Comparison of ENCODE assay signal across 26 mouse cellular contexts in genomic region chr4:86426549-86426948, GRCm38 (mm10).
DNase-seq lines count a peak whose midpoint lies in the region; ATAC-seq lines count a peak whose summit lies in the region.
"Had no signal": no experiment of that assay in that cellular context is flagged by ENCODE, and none has a peak within 500 bp of the region (broad histone marks: within the 10 kb centered on the region; RNA-seq: fewer than 3 reads in every experiment).

No protein-coding gene starts in this region.

- no peaks in the 10 kb centered on the region for H3K9me3 ChIP-seq in heart, embryonic 12.5 days (replicated peaks)
- H3K9me3 ChIP-seq in liver, embryonic 11.5 days (ENCODE audit: control insufficient read depth, low read length): no peaks in the 10 kb centered on the region
- no peaks in the 10 kb centered on the region for H3K9me3 ChIP-seq in hindbrain, embryonic 15.5 days
- H3K9me3 ChIP-seq: embryonic facial prominence, embryonic 13.5 days; forebrain, embryonic 12.5 days; heart, embryonic 13.5 days; liver, embryonic 12.5 days; neural tube, embryonic 15.5 days; stomach, embryonic 15.5 days had no signal

- H3K27ac ChIP-seq in heart, embryonic 12.5 days (ENCODE audit: poor library complexity, severe bottlenecking): no peak overlapping the region
- H3K27ac ChIP-seq in liver, embryonic 11.5 days (ENCODE audit: low read depth, low read length): no peak overlapping the region
- H3K27ac ChIP-seq in hindbrain, embryonic 15.5 days (replicated peaks): no peak overlapping the region
- H3K27ac ChIP-seq: embryonic facial prominence, embryonic 13.5 days; forebrain, embryonic 12.5 days; liver, embryonic 12.5 days; neural tube, embryonic 15.5 days; stomach, embryonic 15.5 days had no signal

- no peaks in the 10 kb centered on the region for H3K27me3 ChIP-seq in heart, embryonic 12.5 days (replicated peaks)
- H3K27me3 ChIP-seq in liver, embryonic 11.5 days (replicated peaks; ENCODE audit: control insufficient read depth, insufficient read depth, low read length): no peaks in the 10 kb centered on the region
- no peaks in the 10 kb centered on the region for H3K27me3 ChIP-seq in hindbrain, embryonic 15.5 days
- H3K27me3 ChIP-seq: embryonic facial prominence, embryonic 13.5 days; forebrain, embryonic 12.5 days; heart, embryonic 13.5 days; liver, embryonic 12.5 days; neural tube, embryonic 15.5 days; stomach, embryonic 15.5 days had no signal

- H3K4me1 ChIP-seq in heart, embryonic 12.5 days (replicated peaks): peaks cover 11% of the 10 kb centered on the region
- no peaks in the 10 kb centered on the region for H3K4me1 ChIP-seq in liver, embryonic 11.5 days (replicated peaks; ENCODE audit: control insufficient read depth, insufficient read depth, low read length)
- H3K4me1 ChIP-seq in hindbrain, embryonic 15.5 days (replicated peaks): no peaks in the 10 kb centered on the region; the same call in 1 of the 2 replicates
- H3K4me1 ChIP-seq: forebrain, embryonic 12.5 days had no signal

- 0 out of 2 replicates have a peak, but pooled peaks cover 2% of the 10 kb centered on the region for H3K36me3 ChIP-seq in heart, embryonic 12.5 days
- H3K36me3 ChIP-seq in liver, embryonic 11.5 days (ENCODE audit: control insufficient read depth, insufficient read depth, low read length): no peaks in the 10 kb centered on the region
- no peaks in the 10 kb centered on the region for H3K36me3 ChIP-seq in hindbrain, embryonic 15.5 days
- H3K36me3 ChIP-seq: forebrain, embryonic 12.5 days; heart, embryonic 13.5 days; liver, embryonic 12.5 days; neural tube, embryonic 15.5 days; stomach, embryonic 15.5 days had no signal

- no peak overlapping the region for H3K4me3 ChIP-seq in heart, embryonic 12.5 days
- H3K4me3 ChIP-seq in liver, embryonic 11.5 days (ENCODE audit: low read depth, low read length): no peak overlapping the region
- no peak overlapping the region for H3K4me3 ChIP-seq in hindbrain, embryonic 15.5 days
- H3K4me3 ChIP-seq: embryonic facial prominence, embryonic 13.5 days; erythroblast, embryonic 14.5 days; forebrain, embryonic 12.5 days; heart, embryonic 13.5 days; liver, embryonic 12.5 days; neural tube, embryonic 15.5 days; stomach, embryonic 15.5 days had no signal

- intact Hi-C loops in heart, postnatal 25 days (cut with DNase I): no loop called here

- ATAC-seq in heart, embryonic 12.5 days (ENCODE audit: insufficient number of reproducible peaks, low FRiP score): 0 out of 2 replicates have a peak, but pooled peaks have one; percentile 36
- 0 out of 2 replicates have a peak, but pooled peaks have one; percentile 15 for ATAC-seq in liver, embryonic 11.5 days (replicated peaks; ENCODE audit: low FRiP score)
- 0 out of 2 replicates have a peak, but pooled peaks have one; percentile 38 for ATAC-seq in hindbrain, embryonic 15.5 days (ENCODE audit: low FRiP score, low read depth)

- no peak overlapping the region for H3K9ac ChIP-seq in heart, embryonic 12.5 days
- no peak overlapping the region for H3K9ac ChIP-seq in liver, embryonic 11.5 days (ENCODE audit: low read depth, low read length)
- no peak overlapping the region for H3K9ac ChIP-seq in hindbrain, embryonic 15.5 days
- H3K9ac ChIP-seq: embryonic facial prominence, embryonic 13.5 days; forebrain, embryonic 12.5 days; heart, embryonic 13.5 days; liver, embryonic 12.5 days; neural tube, embryonic 15.5 days; stomach, embryonic 15.5 days had no signal

- no peak overlapping the region for H3K4me2 ChIP-seq in heart, embryonic 12.5 days
- H3K4me2 ChIP-seq in liver, embryonic 11.5 days: no peak overlapping the region
- H3K4me2 ChIP-seq in hindbrain, embryonic 15.5 days: no peak overlapping the region
- H3K4me2 ChIP-seq: embryonic facial prominence, embryonic 13.5 days; forebrain, embryonic 12.5 days; liver, embryonic 12.5 days; neural tube, embryonic 15.5 days; stomach, embryonic 15.5 days had no signal

- WGBS in heart, embryonic 12.5 days: 86% methylated on average over 11 of the region's 11 CpGs
- 85% methylated on average over 11 of the region's 11 CpGs for WGBS in liver, embryonic 11.5 days
- WGBS in hindbrain, embryonic 15.5 days: 41% methylated on average over 11 of the region's 11 CpGs

- DNase-seq in heart, postnatal 25 days (ENCODE audit: low spot score): no peak
- DNase-seq in liver, embryonic 11.5 days (ENCODE audit: low spot score): peak; percentile 28
- DNase-seq in liver (no peak), ZHBTc4 (ENCODE audit: low read depth, low spot score) (peak; percentile 13)
- no peak for DNase-seq in adrenal gland, adult 8-10 months
- DNase-seq: adrenal gland, postnatal 25 days; cerebellum, adult 9-10 months; gastrocnemius, postnatal 10 days; heart, adult 18-20 months; heart, postnatal 14 days; kidney, adult 2 months; kidney, postnatal 36 days; layer of hippocampus, postnatal 36 days; lung, adult 18-20 months; lung, postnatal 10 days; thymus, adult 2 months; thymus, postnatal 4 days had no signal

Comparison
In these comparisons a context has a peak if more than half of its experiments do, and no peak if none do; other contexts are left out.
1. DNase-seq: peak in liver, embryonic 11.5 days (single experiment) and ZHBTc4 (single experiment); none in heart, postnatal 25 days (single experiment), liver (single experiment) and adrenal gland, adult 8-10 months (single experiment).
2. Peak in every context shown above with its lines, with median percentiles within 50 percentile points of each other: ATAC-seq.